ENCODE assay signal across 8 mouse cellular contexts in the genomic region with DNA sequence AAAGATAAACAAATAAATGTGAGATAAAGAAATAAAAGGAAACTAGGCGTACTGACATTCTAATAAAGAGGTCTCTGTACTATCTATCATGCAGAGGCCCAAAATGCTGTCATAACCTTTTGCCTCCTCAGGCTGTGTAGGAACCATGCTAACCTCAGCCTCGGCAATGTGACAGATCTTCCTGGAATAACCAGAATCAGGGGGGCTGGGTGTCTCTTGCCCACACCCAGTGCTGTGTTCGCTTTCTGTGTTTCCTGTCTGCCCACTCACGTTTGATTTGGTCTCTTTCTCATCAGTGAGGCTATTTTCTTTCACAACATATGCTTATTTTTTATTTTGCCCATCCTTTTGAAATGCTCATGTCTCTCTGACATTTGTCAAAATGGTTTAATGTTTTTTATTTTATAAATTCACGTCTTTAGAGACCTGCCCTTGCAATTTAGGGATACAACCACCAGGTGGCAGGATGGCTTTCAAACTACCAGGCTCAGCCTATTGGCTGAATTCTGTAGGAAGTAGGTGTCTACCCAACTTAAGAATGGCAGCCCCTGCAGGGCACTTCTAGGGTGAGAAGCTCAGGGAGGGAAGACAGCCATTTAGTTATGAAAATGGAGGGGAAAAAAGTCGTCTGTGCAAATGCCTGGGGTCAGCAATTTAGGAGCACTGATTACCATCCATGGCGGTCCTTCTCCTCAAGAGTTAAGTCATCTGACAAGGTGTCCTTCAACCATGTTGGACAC.
A peak's percentile ranks its signal among the peaks of the same experiment; 100 is the strongest.
DNase-seq lines count a peak whose midpoint lies in the region.

No protein-coding gene starts in this region.

- peak; percentile 30 for DNase-seq in gastrocnemius, postnatal 10 days
- DNase-seq in gastrocnemius, postnatal 25 days: no peak
- peak; percentile 4 to 10 for DNase-seq in urinary bladder, postnatal 36 days (ENCODE audit: low spot score in 2 of 2)
- DNase-seq in urinary bladder, postnatal 4 days (ENCODE audit: low spot score in 2 of 2): no peak
- peak; percentile 20 for DNase-seq in embryo, embryonic 10 days (ENCODE audit: low spot score)
- DNase-seq in kidney, postnatal 4 days: peak; percentile 25 to 29
- peak; percentile 45 for DNase-seq in retina, embryonic 14.5 days (ENCODE audit: low spot score)
- no peak for DNase-seq in Muller cell, postnatal 12 days (ENCODE audit: inconsistent ontology term)

Comparison
In these comparisons a context has a peak if more than half of its experiments do, and no peak if none do; other contexts are left out.
1. DNase-seq: peak in gastrocnemius, postnatal 10 days (single experiment), urinary bladder, postnatal 36 days (2 of 2), embryo, embryonic 10 days (single experiment), kidney, postnatal 4 days (2 of 2) and retina, embryonic 14.5 days (single experiment); none in gastrocnemius, postnatal 25 days (single experiment), urinary bladder, postnatal 4 days (0 of 2) and Muller cell, postnatal 12 days (single experiment).